Mouse (Mus musculus): ENCODE data around the gene Ptpro. TPM values are rescaled to one million over a fixed set of nuclear protein-coding genes. Genes with fewer than 3 reads are reported as not detected.

The Ptpro gene
- polyA plus RNA-seq (2012; rRNA removed): 0.31 and 0.43 TPM in 2 replicates

DNA sequence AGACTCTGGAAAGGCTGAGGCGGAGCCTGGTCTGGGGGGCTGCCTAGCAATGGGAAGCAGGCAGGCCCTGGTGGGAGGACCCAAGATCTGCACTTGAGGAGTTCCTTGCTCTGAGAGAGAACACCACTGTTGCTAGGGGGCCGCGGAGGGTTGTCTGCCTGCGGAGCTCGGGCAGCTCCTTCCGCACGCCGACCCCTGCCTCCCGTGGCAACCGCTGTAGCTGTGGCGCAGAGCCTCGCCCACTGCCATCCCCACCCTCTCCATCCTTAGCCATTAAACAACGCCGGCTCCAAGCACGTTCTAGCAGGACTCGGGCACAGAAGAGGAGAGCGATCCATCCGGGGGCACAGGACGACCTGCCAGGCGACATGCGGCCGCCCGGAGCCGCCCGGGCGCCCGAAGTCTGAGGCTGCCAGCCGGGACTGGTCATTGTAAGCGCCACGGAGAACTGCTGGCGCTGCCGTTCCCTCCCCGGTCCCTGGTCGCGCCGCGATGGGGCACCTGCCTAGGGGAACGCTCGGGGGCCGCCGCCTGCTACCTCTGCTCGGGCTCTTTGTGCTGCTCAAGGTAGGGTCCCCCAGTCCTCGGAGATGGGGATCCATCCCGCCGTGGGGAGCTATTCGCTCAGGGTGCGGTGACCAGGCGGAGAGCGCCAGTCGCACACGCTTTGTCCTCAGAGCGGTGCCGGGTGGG, at the start of gene Ptpro:
TSS of gene Ptpro (plus strand) at position 126 of the 693 bp plus-strand sequence.

Other genes starting within 250 kb of the Ptpro start
- gene Rerg, start 81.8 kb upstream of the Ptpro start, polyA plus RNA-seq (2012; rRNA removed): 1.3 and 1.5 TPM in 2 replicates